Mouse (Mus musculus) mouse trophoblast stem cell (cell line): ENCODE results near the gene Fah.

Source experiments
- in situ Hi-C, 2 experiments: fragments of 300-500 bp; cut with MseI, MboI; formaldehyde crosslinking; loops; 2 replicates in 1 of 2; 3 replicates in 1 of 2; pipeline ENCODE4 v1.15.1; 2025

Fah gene

GRCm38 (mm10) chr7:84594917-84595303, 11.6 kb downstream of the Fah start:
- in situ Hi-C loops = loop anchor here (5.0 to 10.0 kb wide), 2 partner anchors 150 to 152 kb away; no protein-coding TSS in a partner anchor

DNA sequence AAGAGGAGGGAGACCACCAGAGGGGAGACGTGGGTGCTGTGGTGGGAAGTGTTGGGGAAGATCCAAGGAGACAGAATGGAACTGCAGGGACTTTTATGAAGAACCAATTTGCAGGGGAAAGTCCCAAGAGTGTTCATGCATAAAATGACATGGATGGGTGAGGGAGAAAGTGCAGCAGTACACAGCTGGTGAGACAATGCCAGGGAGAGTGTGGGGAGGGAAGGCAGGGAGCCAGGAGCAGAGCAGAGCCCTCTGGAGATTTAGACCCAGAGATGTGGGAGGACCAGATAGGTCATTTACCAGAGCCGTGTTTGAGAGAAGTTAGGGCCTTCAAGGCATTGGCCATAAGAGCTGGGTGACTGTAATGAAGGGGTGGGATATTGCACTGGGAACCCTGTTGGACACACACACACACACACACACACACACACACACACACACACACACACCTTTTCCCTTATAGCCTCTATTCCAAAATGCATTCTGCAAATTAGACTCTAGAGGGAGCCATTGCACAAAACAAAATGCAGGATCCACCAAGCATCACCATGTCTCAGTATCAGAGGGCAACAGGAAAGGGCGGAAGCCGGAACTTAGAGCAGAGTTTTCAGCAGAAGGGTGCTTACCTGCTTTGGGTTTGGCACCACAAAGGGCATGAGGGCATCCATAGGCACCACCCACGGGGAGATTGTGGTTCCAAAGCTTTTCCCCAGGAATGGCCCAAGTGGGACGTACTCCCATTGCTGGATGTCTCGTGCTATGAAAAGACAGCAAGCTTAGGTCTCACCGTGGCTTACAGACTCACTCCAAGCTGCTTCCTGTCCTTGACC, 12.2 kb downstream of the Fah start:
- in situ Hi-C loops = loop anchor here (5.0 to 10.0 kb wide), 2 partner anchors 150 to 153 kb away; no protein-coding TSS in a partner anchor

DNA sequence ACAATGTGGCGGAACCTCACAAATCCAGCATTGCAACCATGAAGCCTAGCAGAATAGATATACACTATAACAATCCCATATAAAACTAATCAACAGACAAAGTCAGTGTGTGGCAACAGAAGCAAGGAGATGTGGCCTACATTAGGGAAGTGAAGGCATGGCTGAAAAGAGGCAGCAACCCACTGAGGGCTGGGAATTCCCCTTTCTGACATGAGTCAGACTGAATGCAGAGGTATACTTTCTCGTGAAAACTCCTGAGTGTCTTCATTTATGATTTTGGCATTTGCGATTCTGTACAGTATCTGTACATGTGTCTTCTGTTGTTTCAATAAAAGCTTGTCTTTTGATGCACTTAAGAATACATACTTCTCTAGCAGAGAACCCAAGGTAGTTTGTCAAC, 15.2 kb downstream of the Fah start:
- in situ Hi-C loops = loop anchor here (5.0 to 10.0 kb wide), 2 partner anchors 153 to 156 kb away; no protein-coding TSS in a partner anchor

GRCm38 (mm10) chr7:84590622-84591021, 15.9 kb downstream of the Fah start:
- in situ Hi-C loops = loop anchor here (5.0 to 10.0 kb wide), 2 partner anchors 154 to 157 kb away; no protein-coding TSS in a partner anchor

DNA sequence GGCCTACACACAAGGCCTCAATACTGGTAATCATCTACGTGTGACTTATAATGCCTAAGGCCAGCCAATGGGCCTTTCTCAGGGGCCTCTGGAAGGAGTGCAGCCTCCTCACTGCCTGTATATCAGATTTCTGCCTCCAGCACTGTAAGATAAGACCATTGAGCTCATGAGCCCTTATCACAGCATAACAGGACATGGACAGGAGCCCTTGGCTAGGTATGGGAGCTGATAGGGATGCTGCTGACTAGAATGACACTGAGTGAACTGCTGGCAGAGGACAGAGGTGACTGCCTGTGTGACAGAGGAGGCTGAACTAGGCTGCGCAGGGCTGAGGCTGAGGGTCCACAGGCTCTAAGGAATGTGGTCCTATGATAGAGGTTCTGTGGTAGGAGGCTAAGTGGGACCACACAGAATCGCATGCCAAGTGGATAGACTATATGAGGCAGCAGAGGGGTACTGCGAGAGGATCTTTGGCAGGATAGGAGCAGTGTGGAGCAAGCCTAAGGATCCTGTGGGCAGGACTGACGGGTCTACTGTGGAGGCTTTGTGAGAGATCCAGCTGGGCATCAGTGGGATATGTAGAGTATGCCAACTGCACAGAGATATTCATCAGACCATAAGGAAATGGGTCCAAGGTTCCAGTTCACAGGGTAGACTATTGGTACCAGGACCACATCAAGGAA, 19.3 kb downstream of the Fah start:
- in situ Hi-C loops = no loop called here

DNA sequence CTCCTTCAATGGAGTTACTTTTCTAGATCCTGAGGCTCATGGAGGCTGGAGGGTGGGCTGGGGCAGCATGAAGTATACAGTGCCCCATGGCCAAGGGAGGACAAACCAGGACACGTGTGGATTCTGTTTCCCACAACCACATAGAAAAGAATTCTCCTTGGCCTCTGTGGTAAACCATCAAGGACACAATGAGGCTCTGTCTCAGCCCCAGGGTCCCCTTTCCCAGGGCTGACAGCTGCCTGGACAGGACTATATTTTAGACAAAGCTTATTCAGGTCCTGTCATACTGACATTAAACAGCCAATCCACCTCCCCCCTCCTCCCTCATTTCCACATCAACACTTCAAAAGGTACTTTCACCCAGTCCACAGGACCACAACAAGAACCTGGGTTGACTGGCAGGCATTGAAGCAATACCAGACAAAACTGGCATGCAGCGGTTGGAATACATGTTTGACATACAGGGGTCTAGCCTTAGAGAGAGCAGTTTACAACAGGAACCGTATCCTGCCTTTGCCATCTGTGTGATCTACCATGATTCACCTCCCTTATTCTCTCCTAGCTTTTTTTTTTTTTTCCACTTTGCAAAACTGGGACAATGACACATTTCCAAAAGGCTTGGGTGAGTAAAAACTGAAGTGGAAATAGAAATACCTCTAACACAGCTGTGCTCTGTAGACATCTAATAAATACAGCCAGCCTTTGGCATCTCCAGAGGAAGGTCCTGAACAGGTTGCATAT, 20.0 kb downstream of the Fah start:
- in situ Hi-C loops = no loop called here

GRCm38 (mm10) chr7:84585086-84585485, 21.4 kb downstream of the Fah start:
- in situ Hi-C loops = no loop called here

GRCm38 (mm10) chr7:84579769-84580168, 26.8 kb downstream of the Fah start:
- in situ Hi-C loops = no loop called here

DNA sequence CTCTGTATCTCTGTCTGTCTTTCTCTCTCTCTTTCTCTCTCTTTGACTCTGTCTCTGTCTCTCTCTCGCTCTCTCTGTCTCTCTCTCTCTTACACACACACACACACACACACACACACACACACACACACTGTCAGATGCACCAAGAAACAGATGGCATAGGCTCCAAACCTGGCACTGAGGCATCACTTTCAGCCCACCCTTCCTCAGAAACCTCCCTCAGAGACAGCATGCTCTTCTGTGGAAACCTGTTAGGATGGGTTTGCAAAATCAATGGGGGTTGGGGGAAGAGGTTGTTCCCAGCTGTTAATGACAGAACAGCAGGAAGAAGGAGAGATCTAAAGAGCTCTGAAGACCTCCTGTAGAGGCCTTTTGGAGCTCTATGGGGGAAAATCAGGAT, 27.7 kb downstream of the Fah start:
- in situ Hi-C loops = no loop called here

DNA sequence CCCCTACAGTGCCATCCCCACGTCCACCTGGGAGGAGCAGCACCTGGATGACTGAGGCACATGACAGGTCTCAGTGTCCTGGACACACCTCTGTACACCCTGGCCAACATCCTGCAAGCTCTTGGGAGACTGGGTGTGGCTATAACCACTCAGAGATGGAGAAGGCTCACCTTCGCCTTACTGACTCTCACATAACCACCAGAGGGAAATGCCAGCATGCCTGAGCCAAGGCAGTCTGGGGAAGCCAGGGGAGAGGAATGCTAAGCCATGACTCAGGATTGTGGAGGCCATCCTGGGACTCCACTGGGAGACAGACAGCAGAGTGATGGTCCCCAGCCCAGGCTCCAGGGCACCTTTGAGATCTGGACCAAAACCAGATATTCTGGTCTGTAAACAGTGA, 29.5 kb downstream of the Fah start:
- in situ Hi-C loops = no loop called here

- in situ Hi-C loops = no loop called here
These were observed 40.3 kb downstream of the Fah start for GRCm38 (mm10) chr7:84566200-84566599.

DNA sequence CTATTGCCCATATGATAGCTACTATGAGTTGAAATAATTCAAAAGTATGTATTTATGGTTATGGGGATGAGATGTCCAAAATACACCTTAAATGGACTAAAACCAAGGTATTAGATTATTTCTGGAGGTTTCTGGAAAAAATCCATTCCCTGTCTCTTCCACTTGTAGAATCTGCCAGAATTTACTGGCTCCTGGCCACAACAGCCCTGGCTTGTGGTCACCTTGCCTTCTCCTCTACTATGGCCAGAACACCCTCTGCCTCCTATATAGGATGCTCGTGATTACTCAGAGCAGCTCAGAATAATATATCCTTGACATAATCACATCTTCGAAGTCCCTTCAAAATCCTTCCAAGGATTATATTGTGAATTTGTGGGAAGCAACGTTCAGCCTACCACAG, 42.3 kb downstream of the Fah start:
- in situ Hi-C loops = no loop called here

- in situ Hi-C loops = no loop called here
These were observed 46.0 kb downstream of the Fah start for GRCm38 (mm10) chr7:84560500-84560899.

DNA sequence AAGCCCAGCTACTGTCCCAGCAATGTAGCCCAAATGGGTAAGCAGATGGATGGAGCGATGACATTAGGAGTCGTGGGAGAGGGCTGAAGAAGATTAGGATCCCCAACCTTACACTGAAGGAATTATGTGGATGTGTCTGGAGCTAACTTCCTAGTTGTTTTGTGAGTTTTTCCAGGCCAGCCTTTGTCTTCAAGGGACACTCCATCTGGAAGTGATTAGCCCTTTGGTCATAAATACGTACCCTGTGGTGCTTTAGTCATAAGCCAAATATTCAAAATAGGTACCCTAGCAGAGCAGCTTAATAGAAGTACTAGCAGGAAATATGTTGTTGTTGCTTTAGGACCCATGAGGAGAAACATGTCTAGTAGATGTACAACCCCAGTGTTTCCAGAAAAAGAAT, 49.2 kb downstream of the Fah start:
- in situ Hi-C loops = no loop called here

- in situ Hi-C loops = no loop called here
These were observed 51.2 kb downstream of the Fah start for GRCm38 (mm10) chr7:84555294-84555693.

- in situ Hi-C loops = no loop called here
These were observed 55.0 kb downstream of the Fah start for GRCm38 (mm10) chr7:84551472-84551871.

GRCm38 (mm10) chr7:84546667-84547066, 59.9 kb downstream of the Fah start:
- in situ Hi-C loops = no loop called here

GRCm38 (mm10) chr7:84544946-84545345, 61.6 kb downstream of the Fah start:
- in situ Hi-C loops = no loop called here
